Mouse (Mus musculus) layer of hippocampus, postnatal 14 days (tissue): ENCODE data around the gene Ptcra. TPM values are rescaled to one million over a fixed set of nuclear protein-coding genes. Genes with fewer than 3 reads are reported as not detected.
"Not testable (repeated sequence)": the region's sequence is repeated elsewhere in the genome, so short reads cannot be mapped to it uniquely, and the experiment has no call there.

Experiments used
- DNase-seq, 2 experiments: peaks; one replicate each; pipeline ENCODE4 v3.0.0; 2021 to 2022; ENCODE audit warnings: low spot score in 2 of 2, mixed read lengths in 1 of 2
- long read RNA-seq, 2 experiments: library from polyadenylated mRNA; stranded (forward); transcript quantifications; one replicate each; pipeline ENCODE4 v2.0.0; 2021
- total RNA-seq, 2 experiments: library from RNA; stranded (reverse); gene quantifications; 2 replicates each; pipeline ENCODE4 v1.2.3; 2021

Gene Ptcra
- total RNA-seq, result under 1 TPM in 1 of 2 experiments, not detected in 1; 0.31 TPM
- long read RNA-seq, experiment 1, result 0 reads
- long read RNA-seq, experiment 2, result 0 reads

GRCm38 (mm10) chr17:46763544-46763943, at the start of gene Ptcra:
Ptcra (minus strand) TSS chr17:46763712.
- no peak for DNase-seq

GRCm38 (mm10) chr17:46812442-46812841, 48.9 kb upstream of the Ptcra start:
- DNase-seq, result no peak

GRCm38 (mm10) chr17:46810672-46811071, 47.2 kb upstream of the Ptcra start:
- no peak for DNase-seq

GRCm38 (mm10) chr17:46809131-46809830, 45.8 kb upstream of the Ptcra start:
- DNase-seq, result no peak

- no peak for DNase-seq
Observed at GRCm38 (mm10) chr17:46808376-46808775, 44.9 kb upstream of the Ptcra start.

GRCm38 (mm10) chr17:46801761-46802160, 38.2 kb upstream of the Ptcra start:
- DNase-seq, result no peak

GRCm38 (mm10) chr17:46799680-46800079, 36.2 kb upstream of the Ptcra start:
- DNase-seq, result no peak

GRCm38 (mm10) chr17:46797386-46797785, 33.9 kb upstream of the Ptcra start:
- DNase-seq, result no peak

GRCm38 (mm10) chr17:46796743-46797142, 33.2 kb upstream of the Ptcra start:
- no peak for DNase-seq

GRCm38 (mm10) chr17:46792963-46793362, 29.5 kb upstream of the Ptcra start:
- DNase-seq, result no peak

GRCm38 (mm10) chr17:46787974-46788373, 24.5 kb upstream of the Ptcra start:
- DNase-seq, result not testable (repeated sequence)

- no peak for DNase-seq
Observed at GRCm38 (mm10) chr17:46786952-46787351, 23.4 kb upstream of the Ptcra start.

GRCm38 (mm10) chr17:46783222-46783565, 19.7 kb upstream of the Ptcra start:
- no peak for DNase-seq

- peak; percentile 92 to 93 for DNase-seq
Observed at GRCm38 (mm10) chr17:46782341-46783221, 19.1 kb upstream of the Ptcra start, which contains the start of gene Rpl7l1. Rpl7l1 (minus strand) TSS chr17:46782672.

GRCm38 (mm10) chr17:46781876-46782275, 18.4 kb upstream of the Ptcra start:
- no peak for DNase-seq

GRCm38 (mm10) chr17:46776087-46776486, 12.6 kb upstream of the Ptcra start:
- DNase-seq, result no peak

GRCm38 (mm10) chr17:46775070-46775469, 11.6 kb upstream of the Ptcra start:
- DNase-seq, result no peak

- no peak for DNase-seq
Observed at GRCm38 (mm10) chr17:46774131-46774472, 10.6 kb upstream of the Ptcra start.

GRCm38 (mm10) chr17:46773278-46774130, 10.0 kb upstream of the Ptcra start:
- no peak for DNase-seq

- peak; percentile 88 to 90 for DNase-seq
Observed at GRCm38 (mm10) chr17:46772404-46773277, 9.1 kb upstream of the Ptcra start, which contains the start of gene 2310039H08Rik. 2310039H08Rik (plus strand) TSS chr17:46772635.
